Mouse (Mus musculus): ENCODE measurements at regions not wholly inside any gene's neighbourhood (a gene's known extent, or its start where the extent isn't known, plus 50 kb on each side); places are given as distances from the start of the nearest gene placed in this dataset.

GRCm38 (mm10) chr5:51711860-51712560, 144.5 kb upstream of the Ppargc1a start:
- Histone ChIP-seq H3K27ac (ENCODE audit: insufficient read depth, low read depth) (no peak overlapping the region), H3K9me3 (replicated peaks; ENCODE audit: low read length) (no peaks in the 10 kb centered on the region), H3K79me2 (replicated peaks; ENCODE audit: control insufficient read depth, extremely low read depth, insufficient read depth, poor library complexity, severe bottlenecking) (no peaks in the 10 kb centered on the region), H3K4me2 (ENCODE audit: insufficient read depth, low read depth, poor library complexity, severe bottlenecking) (no peak overlapping the region), H3K36me3 (replicated peaks in 1 of 2; ENCODE audit: control insufficient read depth in 1 of 2, insufficient read depth in 1 of 2, low read length in 1 of 2) (no peaks in the 10 kb centered on the region), H3K4me3 (replicated peaks in 1 of 3; ENCODE audit: low read depth in 2 of 3, low read length in 2 of 3, poor library complexity in 1 of 3) (no peak overlapping the region), H3K4me1 (ENCODE audit: control insufficient read depth in 1 of 2, insufficient read depth in 2 of 2) (no peaks in the 10 kb centered on the region), H3K9ac (ENCODE audit: insufficient read depth, low read depth) (no peak overlapping the region), H3K27me3 (replicated peaks) (no peaks in the 10 kb centered on the region)
- TF ChIP-seq E2F4 (IDR thresholded peaks at IDR 0.05; ENCODE audit: insufficient replicate concordance, low read depth, low read length), result no peak
- TF ChIP-seq KAT2A (IDR thresholded peaks at IDR 0.05; ENCODE audit: insufficient replicate concordance, low read length), result no peak
- TF ChIP-seq POLR2A (IDR thresholded peaks at IDR 0.05; ENCODE audit: low read depth, low read length), result no peak
- no peak for TF ChIP-seq NRF1 (IDR thresholded peaks at IDR 0.05; ENCODE audit: low read depth, low read length)
- TF ChIP-seq ELF1 (IDR thresholded peaks at IDR 0.05; ENCODE audit: low read depth, low read length), result no peak
- TF ChIP-seq JUN (IDR thresholded peaks at IDR 0.05; ENCODE audit: insufficient read depth, low read depth, low read length), result no peak
- no peak for TF ChIP-seq USF1 (IDR thresholded peaks at IDR 0.05; ENCODE audit: low read depth, low read length)
- TF ChIP-seq ZMIZ1 (IDR thresholded peaks at IDR 0.05; ENCODE audit: low read depth, low read length), result no peak
- no peak for TF ChIP-seq CHD2 (IDR thresholded peaks at IDR 0.05; ENCODE audit: low read length)
- no peak for TF ChIP-seq EP300 (IDR thresholded peaks at IDR 0.05; ENCODE audit: low read length)
- TF ChIP-seq USF2 (conservative IDR thresholded peaks at IDR 0.05; ENCODE audit: low read depth, low read length), result no peak
- TF ChIP-seq IRF4 (IDR thresholded peaks at IDR 0.05; ENCODE audit: low read depth, low read length), result no peak
- TF ChIP-seq RAD21 (IDR thresholded peaks at IDR 0.05; ENCODE audit: low read depth, low read length), result no peak
- no peak for TF ChIP-seq TCF12 (IDR thresholded peaks at IDR 0.05; ENCODE audit: low read depth, low read length)
- no peak for TF ChIP-seq PAX5 (IDR thresholded peaks at IDR 0.05; ENCODE audit: low read length)
- TF ChIP-seq ETS1 (conservative IDR thresholded peaks at IDR 0.05; ENCODE audit: low read depth, low read length), result no peak
- TF ChIP-seq UBTF (IDR thresholded peaks at IDR 0.05; ENCODE audit: low read depth, low read length), result no peak
- no peak for DNase-seq (ENCODE audit: extremely low read depth)
- in situ Hi-C loops (cut with MboI; ENCODE audit: low pct_ligation_motif_present, low pct_unique_long_range_greater_than_20kb, low sequenced_read_pairs), result no loop called here
- dilution Hi-C loops (cut with MboI; ENCODE audit: extremely low pct_ligation_motif_present, extremely low pct_unique_long_range_greater_than_20kb, low sequenced_read_pairs), result no loop called here

- no peaks in the 10 kb centered on the region for H3K4me1 ChIP-seq (ENCODE audit: control insufficient read depth in 1 of 2, insufficient read depth in 2 of 2)
- no peak overlapping the region for H3K4me3 ChIP-seq (replicated peaks in 1 of 3; ENCODE audit: low read depth in 2 of 3, low read length in 2 of 3, poor library complexity in 1 of 3)
- in situ Hi-C loops (cut with MboI; ENCODE audit: low pct_ligation_motif_present, low pct_unique_long_range_greater_than_20kb, low sequenced_read_pairs), result no loop called here
- no peak for DNase-seq (ENCODE audit: extremely low read depth)
- no peak overlapping the region for H3K27ac ChIP-seq (ENCODE audit: insufficient read depth, low read depth)
- no peak overlapping the region for H3K9ac ChIP-seq (ENCODE audit: insufficient read depth, low read depth)
- H3K36me3 ChIP-seq (replicated peaks in 1 of 2; ENCODE audit: control insufficient read depth in 1 of 2, insufficient read depth in 1 of 2, low read length in 1 of 2), result no peaks in the 10 kb centered on the region
- no peaks in the 10 kb centered on the region for H3K27me3 ChIP-seq (replicated peaks)
- H3K79me2 ChIP-seq (replicated peaks; ENCODE audit: control insufficient read depth, extremely low read depth, insufficient read depth, poor library complexity, severe bottlenecking), result no peaks in the 10 kb centered on the region
- dilution Hi-C loops (cut with MboI; ENCODE audit: extremely low pct_ligation_motif_present, extremely low pct_unique_long_range_greater_than_20kb, low sequenced_read_pairs), result no loop called here
- TF ChIP-seq NRF1 (IDR thresholded peaks at IDR 0.05; ENCODE audit: low read depth, low read length), result no peak
- TF ChIP-seq ZC3H11A (IDR thresholded peaks at IDR 0.05; ENCODE audit: low read depth, low read length), result no peak
- no peak overlapping the region for H3K4me2 ChIP-seq (ENCODE audit: insufficient read depth, low read depth, poor library complexity, severe bottlenecking)
- H3K9me3 ChIP-seq (replicated peaks; ENCODE audit: low read length), result no peaks in the 10 kb centered on the region
These were observed 143.1 kb upstream of the Ppargc1a start for GRCm38 (mm10) chr5:51710664-51711063.
